Mouse (Mus musculus): ENCODE results near the gene Hap1. TPM values are rescaled to one million over a fixed set of nuclear protein-coding genes. Genes with fewer than 3 reads are reported as not detected.
"Not testable (repeated sequence)": the region's sequence is repeated elsewhere in the genome, so short reads cannot be mapped to it uniquely, and the experiment has no call there.

The Hap1 gene
- total RNA-seq, 2 experiments from 2014 or later, result 169 to 174 TPM

DNA sequence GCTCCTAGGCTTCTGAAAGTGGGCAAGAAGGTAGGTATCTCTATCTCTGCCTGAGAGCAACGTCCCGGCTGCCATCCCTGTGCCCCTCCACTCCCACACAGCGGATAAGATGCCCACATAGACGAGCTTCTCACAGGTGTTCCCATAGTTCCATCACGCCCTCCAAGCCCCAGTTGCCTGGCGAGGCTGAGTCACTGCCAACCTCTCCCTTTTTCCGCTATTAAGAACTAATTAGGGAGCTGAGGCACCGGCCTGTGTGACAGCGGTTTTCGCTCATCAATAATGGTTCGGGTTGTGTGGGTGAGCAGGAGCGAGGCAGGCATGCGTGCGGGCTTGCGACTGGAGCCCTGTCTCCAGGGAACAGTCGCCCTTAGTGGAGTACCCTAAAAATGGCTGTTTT, 25.7 kb downstream of the Hap1 start:
- DNase-seq (ENCODE audit: low spot score in 2 of 2), result no peak
- no peak overlapping the region for H3K4me3 ChIP-seq

DNA sequence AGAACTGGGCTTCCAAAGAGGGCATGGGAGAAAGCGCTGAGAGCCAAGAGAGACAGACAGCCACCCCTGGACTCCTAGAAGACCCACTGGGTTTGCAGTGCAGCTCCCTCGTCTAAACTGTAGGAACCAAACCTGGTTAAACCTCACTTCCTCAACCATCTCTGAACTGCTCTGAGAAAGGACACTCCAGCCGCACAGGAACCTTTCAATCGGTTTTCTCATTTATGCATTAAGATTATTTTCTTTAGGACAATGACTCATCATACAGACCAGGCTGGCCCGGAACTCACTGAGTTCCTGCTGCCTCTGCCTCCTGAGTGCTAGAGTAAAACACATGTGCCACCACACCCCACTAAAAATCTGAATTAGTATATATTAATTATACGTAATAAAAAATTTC, 28.2 kb downstream of the Hap1 start:
- DNase-seq (ENCODE audit: low spot score in 2 of 2), result no peak
- Histone ChIP-seq H3K27ac (peak overlapping the region; percentile 69; the same call in 1 of the 2 replicates), H3K4me3 (no peak overlapping the region)
- TF ChIP-seq CTCF (conservative IDR thresholded peaks at IDR 0.05), result no peak

More for the DNA sequence above, 25.7 kb downstream of the Hap1 start:
- H3K27ac ChIP-seq, result peak overlapping the region; percentile 79
- no peak for TF ChIP-seq CTCF (conservative IDR thresholded peaks at IDR 0.05)

DNA sequence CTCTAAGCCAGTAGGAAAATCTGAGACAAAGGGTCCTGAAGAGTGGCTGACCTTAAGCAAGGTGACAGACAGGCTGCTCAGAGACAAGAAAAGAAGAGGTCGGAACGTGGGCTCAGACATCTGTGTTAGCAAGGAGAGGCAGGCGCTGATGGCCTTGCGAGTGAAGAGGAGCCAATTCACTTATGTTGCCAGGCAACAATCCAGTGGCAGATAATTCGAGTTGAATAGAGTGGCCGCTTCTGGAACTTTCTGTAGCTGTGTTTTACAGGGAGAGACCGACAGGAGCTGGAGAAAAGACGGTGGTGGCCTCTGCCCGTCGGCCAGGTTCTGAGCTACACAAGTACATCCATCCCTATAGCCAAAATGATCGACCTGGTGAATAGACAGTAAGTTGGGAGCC, 28.6 kb downstream of the Hap1 start:
- no peak for DNase-seq (ENCODE audit: low spot score in 2 of 2)
- TF ChIP-seq CTCF (conservative IDR thresholded peaks at IDR 0.05), result no peak
- peak overlapping the region; percentile 69; the same call in 1 of the 2 replicates for H3K27ac ChIP-seq
- no peak overlapping the region for H3K4me3 ChIP-seq

DNA sequence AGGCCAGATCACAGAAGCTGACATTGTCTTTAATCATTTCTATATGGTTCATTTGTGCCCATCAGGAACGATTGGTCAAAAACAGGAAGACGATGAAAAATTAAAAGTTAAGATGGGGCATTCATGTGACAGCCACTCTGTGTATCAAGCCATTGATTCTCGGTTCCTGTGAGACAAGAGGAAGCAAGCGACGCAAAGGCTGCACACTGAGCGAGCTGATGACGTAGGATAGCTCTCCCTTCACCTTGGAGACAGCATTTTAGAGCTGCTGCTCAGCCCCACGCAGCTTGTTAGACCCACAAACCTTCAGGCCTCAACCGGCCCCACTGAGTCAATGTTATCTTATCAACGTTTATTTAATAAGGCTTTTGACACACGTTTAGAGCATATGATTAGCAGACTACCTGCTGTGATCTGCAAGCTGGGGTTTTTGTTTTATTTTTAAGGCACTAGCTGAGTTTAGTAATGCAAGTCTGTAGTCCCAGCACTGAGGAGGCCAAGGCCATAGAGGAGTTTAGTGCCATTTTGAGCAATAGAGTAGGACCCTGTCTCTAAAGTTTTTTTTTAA, 30.8 kb downstream of the Hap1 start:
- no peak for DNase-seq (ENCODE audit: low spot score in 2 of 2)
- no peak for TF ChIP-seq CTCF (conservative IDR thresholded peaks at IDR 0.05)
- H3K27ac ChIP-seq, result peak overlapping the region; percentile 46

DNA sequence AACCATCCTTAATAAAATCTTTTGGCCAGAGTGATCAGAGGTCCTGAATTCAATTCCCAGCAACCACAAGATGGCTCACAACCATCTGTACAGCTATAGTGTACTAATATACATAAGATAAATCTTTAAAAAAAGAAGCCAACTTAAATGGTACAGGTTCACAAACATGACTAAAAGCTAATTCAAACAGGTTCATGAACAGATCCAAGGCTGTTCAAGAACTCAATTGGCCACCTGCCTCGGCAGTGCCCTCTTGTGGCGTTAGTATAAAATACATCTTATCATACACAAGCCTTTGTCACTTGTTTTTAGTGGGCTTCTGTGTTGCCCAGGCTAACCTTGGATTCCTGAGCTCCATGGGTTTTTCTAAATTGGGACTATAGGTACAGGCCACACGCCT, 32.4 kb downstream of the Hap1 start:
- peak; percentile 89 for TF ChIP-seq CTCF (conservative IDR thresholded peaks at IDR 0.05)
- peak in 1 of 2 experiments; percentile 66 for DNase-seq (ENCODE audit: low spot score in 2 of 2)
- Histone ChIP-seq H3K4me3 (no peak overlapping the region), H3K27ac (no peak overlapping the region)

More for the DNA sequence above, 30.8 kb downstream of the Hap1 start:
- no peak overlapping the region for H3K4me3 ChIP-seq

DNA sequence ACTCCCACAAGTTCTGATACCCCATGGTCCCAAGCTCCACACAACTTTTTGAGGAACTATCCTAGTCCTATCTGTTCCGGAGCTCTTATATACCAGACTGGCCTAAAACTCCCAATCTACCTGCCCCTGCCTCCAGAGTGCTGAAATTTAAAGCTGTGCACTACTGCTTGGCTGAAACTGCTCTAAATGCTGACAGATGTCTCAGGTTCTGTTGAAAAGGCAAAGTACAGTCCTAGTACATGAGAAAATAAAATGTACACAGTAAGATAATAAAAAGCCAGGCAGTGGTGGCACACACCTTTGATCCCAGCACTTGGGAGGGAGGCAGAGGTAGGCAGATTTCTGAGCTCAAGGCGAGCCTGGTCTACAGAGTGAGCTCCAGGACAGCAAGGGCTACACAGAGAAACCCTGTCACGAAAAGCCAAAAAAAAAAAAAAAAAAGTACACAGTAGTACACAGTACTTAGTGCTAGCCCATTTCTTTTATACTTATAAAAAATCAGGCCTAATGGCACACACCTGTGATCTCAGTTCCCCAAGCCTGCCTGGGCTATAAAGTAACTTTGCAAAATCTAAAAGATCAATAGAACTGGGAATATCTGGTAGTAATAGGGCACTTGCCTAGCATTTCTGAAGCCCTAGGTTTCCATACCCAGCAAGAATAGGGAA, 33.2 kb downstream of the Hap1 start:
- TF ChIP-seq CTCF (conservative IDR thresholded peaks at IDR 0.05), result no peak
- Histone ChIP-seq H3K4me3 (no peak overlapping the region), H3K27ac (no peak overlapping the region)
- DNase-seq (ENCODE audit: low spot score in 2 of 2), result no peak

DNA sequence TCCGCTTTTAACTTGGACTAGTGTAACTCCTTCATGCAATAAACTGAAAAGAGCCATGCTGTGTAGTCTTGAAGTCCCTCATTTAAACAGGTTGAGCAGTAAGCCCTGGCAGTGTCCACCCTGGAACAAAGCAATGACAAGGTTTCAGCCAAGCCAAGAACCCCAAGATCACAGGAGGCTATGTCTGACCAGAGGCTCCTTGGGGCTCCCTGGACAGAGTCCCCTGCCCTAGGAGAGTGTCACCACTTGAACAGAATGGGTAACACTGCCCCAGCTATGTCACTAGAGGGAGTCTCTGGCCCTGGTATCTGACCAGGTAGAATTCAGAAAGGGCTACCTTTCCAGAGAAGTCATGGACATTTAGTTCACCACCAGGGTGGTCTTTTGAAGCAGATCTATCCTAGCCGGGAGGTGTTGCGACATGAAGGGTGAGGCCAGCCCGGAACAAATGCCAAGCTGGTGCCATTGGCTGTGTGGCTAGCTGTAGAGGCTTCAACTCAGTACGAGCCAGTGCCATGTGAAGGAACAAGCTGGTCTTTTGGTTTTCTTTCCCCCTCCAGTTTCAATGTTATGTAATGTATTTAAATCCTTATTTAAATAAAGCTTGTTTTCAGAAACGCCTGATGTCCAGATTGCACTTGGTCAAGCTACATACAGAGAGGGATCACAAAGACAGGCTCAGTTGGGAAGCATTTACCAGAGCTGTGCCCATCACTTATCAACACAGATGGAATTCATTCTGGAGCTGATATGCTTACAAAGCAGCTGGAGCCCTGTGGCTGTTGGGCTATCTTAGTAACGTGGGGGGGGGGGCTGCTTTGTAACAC, 34.2 kb downstream of the Hap1 start:
- H3K4me3 ChIP-seq, result peak overlapping the region; percentile 9; the same call in 1 of the 2 replicates
- peak; percentile 48 for TF ChIP-seq CTCF (conservative IDR thresholded peaks at IDR 0.05)
- DNase-seq (ENCODE audit: low spot score in 2 of 2); H3K27ac ChIP-seq: not testable (repeated sequence)

DNA sequence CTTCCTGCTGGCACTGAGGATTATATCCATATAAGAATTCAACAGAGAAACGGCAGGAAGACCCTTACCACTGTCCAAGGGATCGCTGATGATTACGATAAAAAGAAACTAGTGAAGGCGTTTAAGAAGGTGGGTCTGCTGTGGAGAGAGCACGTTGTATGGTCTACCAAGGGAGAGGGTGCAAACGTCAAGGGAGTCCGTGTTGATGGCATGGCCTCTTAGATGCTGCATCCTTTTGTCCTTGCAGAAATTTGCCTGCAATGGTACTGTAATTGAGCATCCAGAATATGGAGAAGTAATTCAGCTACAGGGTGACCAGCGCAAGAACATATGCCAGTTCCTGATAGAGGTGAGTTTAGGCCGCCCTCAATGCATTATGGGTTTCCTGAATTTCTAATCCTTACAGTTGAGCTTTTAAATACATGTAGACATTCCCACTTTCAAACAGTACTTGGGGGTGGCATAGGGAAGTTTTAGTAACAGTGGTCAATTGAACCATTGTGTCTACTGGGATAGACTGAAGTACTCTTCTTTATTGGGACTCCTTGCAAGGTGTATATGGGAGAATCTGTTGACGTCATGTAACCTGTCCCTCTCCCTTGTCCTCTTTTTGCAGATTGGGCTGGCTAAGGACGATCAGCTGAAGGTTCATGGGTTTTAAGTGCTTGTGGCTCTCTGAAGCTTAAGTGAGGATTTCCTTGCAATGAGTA, 35.1 kb downstream of the Hap1 start:
- Histone ChIP-seq H3K4me3 (peak overlapping the region; percentile 96), H3K27ac (peak overlapping the region; percentile 100)
- not testable (repeated sequence) for DNase-seq (ENCODE audit: low spot score in 2 of 2)

DNA sequence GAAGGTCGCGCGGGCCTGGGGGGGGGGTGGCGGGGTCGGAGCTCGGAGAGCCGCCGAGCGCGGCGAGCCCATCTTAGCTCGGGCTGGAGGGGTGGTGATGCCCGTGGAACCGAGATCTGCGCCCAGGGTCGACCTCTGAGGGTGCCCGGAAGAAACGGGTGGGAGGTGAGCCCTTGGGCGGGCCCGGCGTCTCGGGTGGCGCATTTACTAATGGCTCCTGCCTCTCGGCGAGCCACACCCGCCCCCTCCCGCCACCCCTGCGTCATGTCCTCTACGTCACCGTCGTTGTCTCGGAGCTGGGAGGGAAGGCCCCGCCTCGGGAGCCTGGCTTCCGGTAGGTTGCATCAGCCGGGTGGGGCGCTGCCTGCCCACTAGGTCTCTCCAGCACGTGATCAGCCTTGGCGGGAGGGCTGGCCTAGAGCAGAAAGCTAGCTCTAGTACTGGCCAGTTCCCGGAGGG, 35.7 kb downstream of the Hap1 start:
- Histone ChIP-seq H3K27ac (peak overlapping the region; percentile 100), H3K4me3 (peak overlapping the region; percentile 96)
- peak; percentile 94 to 95 for DNase-seq (ENCODE audit: low spot score in 2 of 2)
- TF ChIP-seq CTCF (conservative IDR thresholded peaks at IDR 0.05), result peak; percentile 27; the same call in 1 of the 2 replicates

DNA sequence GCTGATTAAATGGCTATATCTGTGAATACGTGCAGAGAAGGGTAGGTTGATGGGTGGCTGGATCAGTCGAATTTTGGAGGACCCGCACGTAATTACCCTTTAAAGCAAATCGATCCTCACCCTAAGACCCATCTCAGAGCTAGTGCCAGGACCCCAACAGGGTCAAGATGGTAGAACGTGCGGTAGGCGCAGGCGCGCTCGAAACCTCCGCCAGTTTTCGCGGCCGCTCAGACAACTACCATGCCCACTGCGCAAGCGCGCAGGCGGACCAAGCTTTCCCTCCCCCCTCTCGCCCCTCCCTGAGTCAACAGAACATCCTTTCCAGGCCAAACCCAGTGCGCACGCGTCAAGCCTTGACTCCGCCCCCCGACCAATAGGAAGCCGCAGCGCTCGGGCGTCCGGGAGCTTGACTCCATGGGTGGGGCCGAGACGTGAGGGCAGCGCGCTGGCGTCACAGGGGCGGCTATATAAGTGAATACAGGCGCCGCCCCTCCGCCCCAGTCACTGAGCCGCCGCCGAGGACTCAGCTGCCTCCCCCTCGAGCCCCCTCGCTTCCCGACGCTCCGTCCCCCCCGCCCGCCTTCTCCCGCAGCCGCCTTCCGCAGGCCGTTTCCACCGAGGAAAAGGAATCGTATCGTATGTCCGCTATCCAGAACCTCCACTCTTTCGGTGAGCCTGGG, 36.3 kb downstream of the Hap1 start, which contains the start of gene Eif1:
TSS of gene Eif1 (plus strand) at position 394 of the 680 bp plus-strand sequence.
- DNase-seq (ENCODE audit: low spot score in 2 of 2), result peak; percentile 100
- Histone ChIP-seq H3K27ac (peak within 1 kb of the TSS; percentile 100), H3K4me3 (peak within 1 kb of the TSS; percentile 96)
- peak; percentile 26; the same call in 1 of the 2 replicates for TF ChIP-seq CTCF (conservative IDR thresholded peaks at IDR 0.05)

DNA sequence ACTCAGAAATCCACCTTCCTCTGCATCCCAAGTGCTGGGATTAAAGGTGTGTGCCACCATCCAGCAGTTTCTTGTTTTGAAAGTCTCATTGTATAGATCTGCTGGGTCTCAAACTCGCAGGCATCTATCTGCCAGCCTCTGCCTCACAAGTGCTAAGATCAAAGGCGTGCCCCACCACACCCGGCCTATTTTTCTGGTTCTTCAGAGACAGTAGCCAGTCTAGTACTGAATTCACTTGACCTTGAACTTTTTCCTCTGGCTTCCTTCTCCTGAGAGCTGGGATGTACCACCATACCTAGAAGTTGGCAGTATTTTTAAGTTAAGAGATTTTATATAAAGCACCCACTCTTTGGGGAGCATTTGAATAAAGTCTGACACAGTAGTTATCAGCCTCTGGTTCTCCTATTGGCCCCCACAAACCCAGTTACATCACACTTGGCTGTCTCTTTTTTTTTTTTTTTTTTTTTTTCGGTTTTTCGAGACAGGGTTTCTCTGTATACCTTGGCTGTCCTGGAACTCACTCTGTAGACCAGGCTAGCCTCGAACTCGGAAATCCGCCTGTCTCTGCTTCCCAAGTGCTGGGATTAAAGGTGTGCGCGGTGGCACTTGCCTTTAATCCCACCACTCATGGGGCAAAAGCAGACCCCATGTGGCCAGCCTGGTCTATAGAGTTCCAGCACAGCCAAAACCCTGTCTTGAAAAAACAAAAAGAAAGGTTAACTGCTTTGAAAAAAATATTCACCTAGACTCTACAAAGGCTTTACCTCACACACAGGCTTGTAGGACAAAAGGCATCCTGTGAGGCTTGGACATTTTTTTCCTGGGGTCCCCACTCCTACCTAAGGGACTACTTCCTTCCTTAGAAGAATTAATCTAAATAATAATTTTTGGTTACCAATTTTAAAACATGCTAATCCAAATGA, 37.1 kb downstream of the Hap1 start:
- no peak for DNase-seq (ENCODE audit: low spot score in 2 of 2)
- TF ChIP-seq CTCF (conservative IDR thresholded peaks at IDR 0.05), result no peak
- Histone ChIP-seq H3K4me3 (peak overlapping the region; percentile 96), H3K27ac (peak overlapping the region; percentile 97)
